Mouse (Mus musculus): ENCODE results near the gene Mapk8. TPM values are rescaled to one million over a fixed set of nuclear protein-coding genes. Genes with fewer than 3 reads are reported as not detected.

Mapk8 gene
- total RNA-seq, 2 experiments from 2014 or later, result 28.8 to 39.0 TPM

GRCm38 (mm10) chr14:33377211-33377610 lies 69.7 kb downstream of the Mapk8 start:
- intact Hi-C loops (cut with DNase I), result no loop called here

GRCm38 (mm10) chr14:33374089-33374488 lies 72.9 kb downstream of the Mapk8 start:
- TF ChIP-seq CTCF (IDR thresholded peaks at IDR 0.05), result no peak
- H3K4me3 ChIP-seq, result no peak overlapping the region
- intact Hi-C loops (cut with DNase I), result no loop called here
- no peak for DNase-seq
- no peak overlapping the region for H3K27ac ChIP-seq

More at GRCm38 (mm10) chr14:33377211-33377610, 69.7 kb downstream of the Mapk8 start:
- Histone ChIP-seq H3K4me3 (no peak overlapping the region), H3K27ac (no peak overlapping the region)
- TF ChIP-seq CTCF (IDR thresholded peaks at IDR 0.05), result no peak
- no peak for DNase-seq

- TF ChIP-seq CTCF (IDR thresholded peaks at IDR 0.05), result no peak
- no peak overlapping the region for H3K4me3 ChIP-seq
- DNase-seq, result no peak
- intact Hi-C loops (cut with DNase I), result no loop called here
- H3K27ac ChIP-seq, result no peak overlapping the region
Observed at GRCm38 (mm10) chr14:33373271-33373670, 73.7 kb downstream of the Mapk8 start.

GRCm38 (mm10) chr14:33371248-33371647 lies 75.7 kb downstream of the Mapk8 start:
- no peak overlapping the region for H3K4me3 ChIP-seq
- H3K27ac ChIP-seq, result no peak overlapping the region
- peak; percentile 78 for DNase-seq
- peak; percentile 77 for TF ChIP-seq CTCF (IDR thresholded peaks at IDR 0.05)
- intact Hi-C loops (cut with DNase I), result loop anchor here (1.0 kb wide), 1 partner anchor 58 kb away; no protein-coding TSS in a partner anchor

- no peak for DNase-seq
- intact Hi-C loops (cut with DNase I), result no loop called here
- no peak for TF ChIP-seq CTCF (IDR thresholded peaks at IDR 0.05)
- Histone ChIP-seq H3K4me3 (no peak overlapping the region), H3K27ac (no peak overlapping the region)
Observed at GRCm38 (mm10) chr14:33370056-33370455, 76.9 kb downstream of the Mapk8 start.

GRCm38 (mm10) chr14:33369375-33369774 lies 77.6 kb downstream of the Mapk8 start:
- Histone ChIP-seq H3K27ac (no peak overlapping the region), H3K4me3 (no peak overlapping the region)
- TF ChIP-seq CTCF (IDR thresholded peaks at IDR 0.05), result no peak
- DNase-seq, result no peak
- intact Hi-C loops (cut with DNase I), result no loop called here

GRCm38 (mm10) chr14:33366891-33367777 lies 79.8 kb downstream of the Mapk8 start:
- Histone ChIP-seq H3K4me3 (no peak overlapping the region), H3K27ac (no peak overlapping the region)
- DNase-seq, result no peak
- intact Hi-C loops (cut with DNase I), result no loop called here
- TF ChIP-seq CTCF (IDR thresholded peaks at IDR 0.05), result no peak

GRCm38 (mm10) chr14:33364061-33364460 lies 82.9 kb downstream of the Mapk8 start:
- no peak for TF ChIP-seq CTCF (IDR thresholded peaks at IDR 0.05)
- no peak for DNase-seq
- H3K27ac ChIP-seq, result no peak overlapping the region
- intact Hi-C loops (cut with DNase I), result no loop called here
- no peak overlapping the region for H3K4me3 ChIP-seq

- DNase-seq, result no peak
- intact Hi-C loops (cut with DNase I), result no loop called here
- TF ChIP-seq CTCF (IDR thresholded peaks at IDR 0.05), result no peak
- no peak overlapping the region for H3K4me3 ChIP-seq
- H3K27ac ChIP-seq, result no peak overlapping the region
Observed at GRCm38 (mm10) chr14:33363611-33364010, 83.3 kb downstream of the Mapk8 start.

- no peak for TF ChIP-seq CTCF (IDR thresholded peaks at IDR 0.05)
- no peak overlapping the region for H3K4me3 ChIP-seq
- no peak for DNase-seq
- no peak overlapping the region for H3K27ac ChIP-seq
- intact Hi-C loops (cut with DNase I), result no loop called here
Observed at GRCm38 (mm10) chr14:33362807-33363206, 84.2 kb downstream of the Mapk8 start.

GRCm38 (mm10) chr14:33362122-33362521 lies 84.8 kb downstream of the Mapk8 start:
- no peak overlapping the region for H3K27ac ChIP-seq
- no peak for TF ChIP-seq CTCF (IDR thresholded peaks at IDR 0.05)
- DNase-seq, result no peak
- no peak overlapping the region for H3K4me3 ChIP-seq
- intact Hi-C loops (cut with DNase I), result no loop called here

- no peak overlapping the region for H3K27ac ChIP-seq
- TF ChIP-seq CTCF (IDR thresholded peaks at IDR 0.05), result no peak
- intact Hi-C loops (cut with DNase I), result no loop called here
- no peak overlapping the region for H3K4me3 ChIP-seq
- DNase-seq, result no peak
Observed at GRCm38 (mm10) chr14:33361546-33361945, 85.4 kb downstream of the Mapk8 start.

- H3K4me3 ChIP-seq, result no peak overlapping the region
Observed at GRCm38 (mm10) chr14:33358891-33359290, 88.1 kb downstream of the Mapk8 start.

More at GRCm38 (mm10) chr14:33358891-33359290, 88.1 kb downstream of the Mapk8 start:
- TF ChIP-seq CTCF (IDR thresholded peaks at IDR 0.05), result no peak
- intact Hi-C loops (cut with DNase I), result no loop called here
- H3K27ac ChIP-seq, result no peak overlapping the region
- no peak for DNase-seq

Measured in gastrocnemius, adult 2 months (tissue).